Mouse (Mus musculus): ENCODE results near the gene Il23r. TPM values are rescaled to one million over a fixed set of nuclear protein-coding genes. Genes with fewer than 3 reads are reported as not detected.
A peak's percentile ranks its signal among the peaks of the same experiment; 100 is the strongest.

Gene Il23r
- polyA plus RNA-seq (2014; fragmentation: Nextera tagmentation; extraction: Ambion mirVana) = not detected in 2 replicates

DNA sequence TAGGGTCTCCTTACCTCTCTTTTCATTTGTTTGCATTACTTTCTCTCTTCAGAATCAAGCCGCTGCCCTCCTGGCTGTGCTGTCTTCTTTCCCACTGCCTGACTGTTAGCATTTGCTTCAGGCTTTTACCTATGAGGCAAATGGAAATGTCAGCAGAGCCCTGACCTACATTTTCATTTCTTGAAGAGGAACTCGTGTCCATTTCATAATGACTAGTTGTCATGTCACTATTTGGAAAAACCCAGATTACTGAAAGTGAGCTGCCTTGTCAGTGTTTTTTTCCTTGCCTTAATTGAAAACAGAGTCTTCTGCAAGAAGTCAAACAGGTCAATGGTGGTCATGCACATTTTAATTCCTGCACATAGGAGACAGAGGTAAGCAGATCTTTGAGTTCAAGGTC is at the start of gene Il23r:
Il23r (minus strand) TSS at position 101 of the 400 bp plus-strand sequence.
- WGBS = 74% methylated on average over 2 of the region's 2 CpGs
- H3K4me3 ChIP-seq (ENCODE audit: low read depth, low read length) = no peak within 1 kb of the TSS

DNA sequence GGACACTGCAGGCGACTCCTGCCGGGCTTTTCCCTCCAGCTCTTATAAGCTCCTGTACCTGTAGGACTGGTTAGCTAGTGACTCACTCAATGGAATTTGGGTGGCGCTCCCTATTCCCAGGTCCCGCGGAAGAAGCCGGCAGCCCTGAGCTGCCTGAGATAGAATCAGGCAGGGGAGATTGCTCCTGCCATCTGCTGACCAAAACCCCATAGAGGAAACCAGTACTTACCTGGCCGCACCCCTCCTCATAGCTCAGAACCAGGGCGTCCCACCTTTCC is 44.1 kb upstream of the Il23r start, which contains the start of gene Tacstd2:
Tacstd2 (minus strand) TSS at position 20 of the 278 bp plus-strand sequence.
- no peak within 1 kb of the TSS for H3K27ac ChIP-seq (ENCODE audit: low read depth, low read length)
- WGBS = 4% methylated on average over 8 of the region's 8 CpGs
- ATAC-seq (replicated peaks; ENCODE audit: low FRiP score) = no peak

More for the DNA sequence above, at the start of gene Il23r:
- no peak within 1 kb of the TSS for H3K4me2 ChIP-seq
- no peak within 1 kb of the TSS for H3K9ac ChIP-seq (ENCODE audit: low read depth, low read length)
- no peak for DNase-seq (ENCODE audit: low spot score)
- no peak within 1 kb of the TSS for H3K27ac ChIP-seq (ENCODE audit: low read depth, low read length)
- no peak for ATAC-seq (replicated peaks; ENCODE audit: low FRiP score)
- H3K9me3 ChIP-seq (ENCODE audit: control insufficient read depth, low read length) = no peaks in the 10 kb centered on the region
- H3K4me1 ChIP-seq (replicated peaks; ENCODE audit: control insufficient read depth, insufficient read depth, low read length) = no peaks in the 10 kb centered on the region
- H3K36me3 ChIP-seq (ENCODE audit: control insufficient read depth, insufficient read depth, low read length) = no peaks in the 10 kb centered on the region
- no peaks in the 10 kb centered on the region for H3K27me3 ChIP-seq (replicated peaks; ENCODE audit: control insufficient read depth, insufficient read depth, low read length)

DNA sequence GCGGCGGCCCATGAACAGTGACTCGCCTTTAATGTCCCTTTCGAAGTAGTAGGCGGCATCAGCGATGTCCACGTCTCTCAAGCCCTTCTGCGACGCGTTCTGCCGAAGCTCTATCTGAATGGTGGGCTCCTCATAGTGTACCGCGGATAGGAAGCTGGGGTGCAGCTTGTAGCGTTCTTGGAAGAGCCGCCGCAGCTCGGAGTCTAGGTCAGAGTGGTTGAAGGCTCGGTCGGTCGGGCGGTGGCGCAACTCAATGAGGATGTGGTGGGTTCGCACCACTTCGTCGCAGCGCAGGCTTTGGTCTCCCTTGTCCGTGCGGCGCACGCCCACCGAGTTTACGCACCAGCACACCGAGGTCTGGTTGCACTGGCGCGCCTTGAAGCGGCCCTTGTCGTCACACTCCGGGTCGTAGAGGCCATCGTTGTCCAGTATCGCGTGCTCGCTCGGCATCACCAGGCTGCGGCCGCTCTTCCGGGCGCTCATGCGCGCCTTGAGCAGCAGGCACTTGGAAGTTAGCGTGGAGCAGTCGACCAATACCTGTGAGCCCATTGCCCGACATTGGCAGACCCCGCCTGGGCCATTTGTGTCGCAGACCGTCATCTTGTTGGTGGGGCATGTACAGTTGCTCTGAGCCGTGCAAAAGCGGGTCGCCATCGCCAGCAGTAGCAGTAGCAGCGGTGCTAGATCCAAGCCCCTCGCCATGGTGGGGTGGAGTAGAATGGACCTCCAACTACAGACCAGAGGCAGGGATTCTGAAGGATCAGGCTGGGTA is 43.5 kb upstream of the Il23r start:
- no peak overlapping the region for H3K9ac ChIP-seq (ENCODE audit: low read depth, low read length)
- H3K4me3 ChIP-seq (ENCODE audit: low read depth, low read length) = peak overlapping the region; percentile 41
- no peak overlapping the region for H3K27ac ChIP-seq (ENCODE audit: low read depth, low read length)
- peaks cover 51% of the 10 kb centered on the region for H3K27me3 ChIP-seq (replicated peaks; ENCODE audit: control insufficient read depth, insufficient read depth, low read length)
- no peaks in the 10 kb centered on the region for H3K36me3 ChIP-seq (ENCODE audit: control insufficient read depth, insufficient read depth, low read length)
- WGBS = 2% methylated on average over 62 of the region's 62 CpGs
- no peak for DNase-seq (ENCODE audit: low spot score)
- H3K4me2 ChIP-seq = peak overlapping the region; percentile 64
- H3K9me3 ChIP-seq (ENCODE audit: control insufficient read depth, low read length) = no peaks in the 10 kb centered on the region
- 0 out of 2 replicates have a peak, but pooled peaks cover 3% of the 10 kb centered on the region for H3K4me1 ChIP-seq (replicated peaks; ENCODE audit: control insufficient read depth, insufficient read depth, low read length)
- ATAC-seq (replicated peaks; ENCODE audit: low FRiP score) = peak; percentile 44

More for the DNA sequence above, 44.1 kb upstream of the Il23r start, which contains the start of gene Tacstd2:
- no peaks in the 10 kb centered on the region for H3K36me3 ChIP-seq (ENCODE audit: control insufficient read depth, insufficient read depth, low read length)
- peaks cover 51% of the 10 kb centered on the region for H3K27me3 ChIP-seq (replicated peaks; ENCODE audit: control insufficient read depth, insufficient read depth, low read length)
- DNase-seq (ENCODE audit: low spot score) = no peak
- H3K4me3 ChIP-seq (ENCODE audit: low read depth, low read length) = peak within 1 kb of the TSS; percentile 41
- H3K9ac ChIP-seq (ENCODE audit: low read depth, low read length) = no peak within 1 kb of the TSS
- 0 out of 2 replicates have a peak, but pooled peaks cover 3% of the 10 kb centered on the region for H3K4me1 ChIP-seq (replicated peaks; ENCODE audit: control insufficient read depth, insufficient read depth, low read length)
- peak within 1 kb of the TSS; percentile 64 for H3K4me2 ChIP-seq
- H3K9me3 ChIP-seq (ENCODE audit: control insufficient read depth, low read length) = no peaks in the 10 kb centered on the region

DNA sequence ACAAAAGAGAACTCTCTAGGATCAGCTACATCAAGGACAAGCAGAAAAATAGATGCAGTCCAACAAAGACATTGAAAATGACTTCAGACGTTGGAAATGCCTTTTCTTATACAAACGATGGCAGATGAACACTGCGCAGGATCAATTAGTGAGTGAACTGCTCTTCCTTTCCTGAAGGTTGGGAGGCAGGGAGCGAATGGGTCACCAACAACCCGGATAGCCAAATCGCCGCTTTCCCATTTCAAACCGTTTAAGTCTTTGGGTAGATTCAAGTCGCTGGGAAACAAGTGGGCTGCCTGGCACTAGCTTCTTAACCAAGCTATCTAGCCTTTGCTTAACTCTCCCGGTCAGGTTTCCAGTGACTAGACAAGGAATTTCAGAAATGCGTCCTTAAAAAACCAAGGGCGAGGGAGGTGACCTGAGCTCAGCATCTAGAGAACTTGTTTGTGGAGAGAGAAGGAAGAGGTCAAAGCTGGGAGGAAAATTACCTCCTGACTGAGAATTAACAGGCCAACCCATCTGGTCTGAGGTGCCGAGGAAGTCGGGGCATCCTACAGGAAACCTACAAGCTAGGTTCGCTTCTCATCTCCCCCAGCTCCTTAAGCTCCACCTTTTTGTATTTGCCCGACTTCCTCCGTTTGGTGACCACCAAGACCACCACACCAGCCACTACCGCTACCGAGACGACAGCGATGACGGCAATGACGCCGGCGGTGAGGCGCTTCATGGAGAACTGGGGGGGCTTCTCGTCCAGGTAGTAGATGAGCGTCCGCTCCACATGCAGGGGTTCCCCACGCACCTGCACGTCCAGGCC is 42.7 kb upstream of the Il23r start:
- no peaks in the 10 kb centered on the region for H3K36me3 ChIP-seq (ENCODE audit: control insufficient read depth, insufficient read depth, low read length)
- H3K27ac ChIP-seq (ENCODE audit: low read depth, low read length) = no peak overlapping the region
- H3K4me3 ChIP-seq (ENCODE audit: low read depth, low read length) = peak overlapping the region; percentile 41
- no peak overlapping the region for H3K9ac ChIP-seq (ENCODE audit: low read depth, low read length)
- no peaks in the 10 kb centered on the region for H3K9me3 ChIP-seq (ENCODE audit: control insufficient read depth, low read length)
- H3K4me1 ChIP-seq (replicated peaks; ENCODE audit: control insufficient read depth, insufficient read depth, low read length) = 0 out of 2 replicates have a peak, but pooled peaks cover 3% of the 10 kb centered on the region
- ATAC-seq (replicated peaks; ENCODE audit: low FRiP score) (no peak), DNase-seq (ENCODE audit: low spot score) (no peak)
- peaks cover 51% of the 10 kb centered on the region for H3K27me3 ChIP-seq (replicated peaks; ENCODE audit: control insufficient read depth, insufficient read depth, low read length)
- peak overlapping the region; percentile 64 for H3K4me2 ChIP-seq
- WGBS = 8% methylated on average over 31 of the region's 31 CpGs

DNA sequence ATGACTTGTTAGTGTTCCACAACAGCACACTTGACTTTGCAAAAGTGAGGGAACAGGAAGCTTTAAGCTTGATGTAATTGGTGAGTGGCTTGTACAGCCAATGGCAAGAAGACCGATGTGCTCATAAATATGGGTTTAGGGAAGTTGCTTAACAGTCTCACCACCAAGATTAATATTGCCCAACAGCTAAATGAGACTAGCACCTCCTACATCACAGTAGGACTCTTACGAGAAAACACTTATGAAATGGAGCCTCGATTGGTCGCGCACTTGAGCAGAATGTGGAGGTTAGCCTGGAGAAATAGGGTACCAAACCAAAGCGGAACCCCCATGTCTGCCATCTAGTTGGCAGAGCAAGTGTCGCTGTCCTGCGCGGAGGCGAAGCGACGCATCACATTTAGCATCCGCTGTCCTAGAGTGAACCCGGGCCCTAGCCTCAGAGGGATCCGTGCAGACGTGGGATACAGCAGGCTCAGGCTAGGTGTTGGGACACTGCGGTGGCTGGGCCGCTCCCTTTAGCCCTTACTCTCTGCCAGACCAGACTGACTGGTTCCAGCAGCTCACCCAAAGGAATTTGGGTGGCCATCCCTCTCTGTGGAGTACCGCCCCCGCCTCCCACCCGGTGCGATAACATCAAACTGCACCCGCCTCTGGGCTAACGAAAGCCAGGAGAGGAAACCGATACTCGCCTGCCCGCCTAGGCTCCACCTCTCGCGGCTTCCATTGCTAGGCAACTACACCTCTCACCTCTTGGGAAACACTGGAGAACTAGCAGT is 41.2 kb upstream of the Il23r start:
- Histone ChIP-seq H3K9me3 (ENCODE audit: control insufficient read depth, low read length) (no peaks in the 10 kb centered on the region), H3K4me2 (peak overlapping the region; percentile 52), H3K27ac (ENCODE audit: low read depth, low read length) (no peak overlapping the region), H3K27me3 (replicated peaks; ENCODE audit: control insufficient read depth, insufficient read depth, low read length) (peaks cover 51% of the 10 kb centered on the region), H3K4me1 (replicated peaks; ENCODE audit: control insufficient read depth, insufficient read depth, low read length) (0 out of 2 replicates have a peak, but pooled peaks cover 3% of the 10 kb centered on the region), H3K9ac (ENCODE audit: low read depth, low read length) (no peak overlapping the region), H3K4me3 (ENCODE audit: low read depth, low read length) (peak overlapping the region; percentile 19; the same call in 1 of the 2 replicates), H3K36me3 (ENCODE audit: control insufficient read depth, insufficient read depth, low read length) (no peaks in the 10 kb centered on the region)
- ATAC-seq (replicated peaks; ENCODE audit: low FRiP score) (peak; percentile 61), DNase-seq (ENCODE audit: low spot score) (peak; percentile 41)
- WGBS = 7% methylated on average over 29 of the region's 29 CpGs

DNA sequence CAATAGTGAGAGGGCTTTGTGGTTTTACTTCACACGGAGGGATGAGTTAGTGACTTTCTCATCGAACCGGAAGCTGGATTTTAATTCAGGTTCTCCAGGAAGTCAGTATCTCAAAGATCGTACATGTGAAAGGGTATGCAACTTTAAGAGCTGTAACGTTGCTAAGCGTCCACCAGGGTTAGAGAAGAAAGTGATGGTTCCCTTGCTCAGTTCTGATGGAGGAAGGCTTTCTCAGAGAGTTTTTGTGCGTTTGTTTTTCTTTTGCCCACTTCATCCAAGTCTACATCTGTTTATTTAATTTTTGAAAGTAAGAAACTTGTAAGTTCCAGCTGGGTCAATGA is 40.1 kb upstream of the Il23r start:
- 0 out of 2 replicates have a peak, but pooled peaks cover 3% of the 10 kb centered on the region for H3K4me1 ChIP-seq (replicated peaks; ENCODE audit: control insufficient read depth, insufficient read depth, low read length)
- DNase-seq (ENCODE audit: low spot score) (no peak), ATAC-seq (replicated peaks; ENCODE audit: low FRiP score) (no peak)
- H3K4me2 ChIP-seq = no peak overlapping the region
- 50% methylated on average over 7 of the region's 7 CpGs for WGBS
- no peak overlapping the region for H3K9ac ChIP-seq (ENCODE audit: low read depth, low read length)
- no peaks in the 10 kb centered on the region for H3K9me3 ChIP-seq (ENCODE audit: control insufficient read depth, low read length)
- H3K27me3 ChIP-seq (replicated peaks; ENCODE audit: control insufficient read depth, insufficient read depth, low read length) = peaks cover 47% of the 10 kb centered on the region
- H3K36me3 ChIP-seq (ENCODE audit: control insufficient read depth, insufficient read depth, low read length) = no peaks in the 10 kb centered on the region
- no peak overlapping the region for H3K4me3 ChIP-seq (ENCODE audit: low read depth, low read length)
- H3K27ac ChIP-seq (ENCODE audit: low read depth, low read length) = no peak overlapping the region

DNA sequence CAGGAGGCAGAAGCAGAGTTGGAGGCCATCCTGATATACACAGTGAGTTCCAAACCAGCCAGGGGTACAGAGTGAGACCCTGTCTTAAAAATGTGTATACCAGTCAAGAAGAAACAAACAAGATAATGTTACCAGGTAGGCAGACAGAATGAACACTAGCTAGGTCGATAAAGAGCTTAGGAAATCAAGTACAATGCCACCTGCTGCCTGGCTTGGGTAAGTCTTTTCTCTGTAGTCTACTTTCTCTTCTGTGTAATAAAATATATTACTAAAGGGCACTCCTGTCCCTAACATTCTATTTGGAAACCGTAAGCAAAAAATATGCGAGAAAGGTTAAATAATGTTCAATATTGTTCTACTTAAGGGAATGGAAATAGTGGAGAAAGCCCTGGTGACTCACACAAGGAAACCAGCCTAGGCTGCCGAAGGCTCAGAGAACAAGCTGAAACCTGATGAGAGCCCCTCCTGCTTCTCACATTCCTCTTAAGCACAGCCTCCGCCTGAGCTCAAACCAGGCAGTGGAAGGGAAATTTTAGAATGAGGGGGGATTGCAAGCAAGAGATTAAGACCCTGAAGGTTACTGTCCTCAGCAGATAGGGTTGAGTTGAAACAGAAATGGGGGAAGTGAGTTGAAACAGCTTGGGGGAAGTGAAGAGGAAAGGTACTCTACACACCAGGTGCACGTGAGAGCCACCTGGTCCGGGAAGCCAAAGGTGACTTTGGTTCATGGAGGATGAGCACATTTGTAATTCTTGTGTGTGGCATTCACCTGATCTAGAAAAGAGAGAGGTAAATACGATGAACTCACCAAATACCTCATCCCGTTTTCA is 39.6 kb upstream of the Il23r start:
- no peaks in the 10 kb centered on the region for H3K36me3 ChIP-seq (ENCODE audit: control insufficient read depth, insufficient read depth, low read length)
- no peak for DNase-seq (ENCODE audit: low spot score)
- H3K27ac ChIP-seq (ENCODE audit: low read depth, low read length) = no peak overlapping the region
- 0 out of 2 replicates have a peak, but pooled peaks cover 3% of the 10 kb centered on the region for H3K4me1 ChIP-seq (replicated peaks; ENCODE audit: control insufficient read depth, insufficient read depth, low read length)
- WGBS = 49% methylated on average over 9 of the region's 9 CpGs
- no peaks in the 10 kb centered on the region for H3K9me3 ChIP-seq (ENCODE audit: control insufficient read depth, low read length)
- H3K4me3 ChIP-seq (ENCODE audit: low read depth, low read length) = no peak overlapping the region
- H3K9ac ChIP-seq (ENCODE audit: low read depth, low read length) = no peak overlapping the region
- H3K27me3 ChIP-seq (replicated peaks; ENCODE audit: control insufficient read depth, insufficient read depth, low read length) = peaks cover 42% of the 10 kb centered on the region
- H3K4me2 ChIP-seq = no peak overlapping the region
- ATAC-seq (replicated peaks; ENCODE audit: low FRiP score) = no peak

DNA sequence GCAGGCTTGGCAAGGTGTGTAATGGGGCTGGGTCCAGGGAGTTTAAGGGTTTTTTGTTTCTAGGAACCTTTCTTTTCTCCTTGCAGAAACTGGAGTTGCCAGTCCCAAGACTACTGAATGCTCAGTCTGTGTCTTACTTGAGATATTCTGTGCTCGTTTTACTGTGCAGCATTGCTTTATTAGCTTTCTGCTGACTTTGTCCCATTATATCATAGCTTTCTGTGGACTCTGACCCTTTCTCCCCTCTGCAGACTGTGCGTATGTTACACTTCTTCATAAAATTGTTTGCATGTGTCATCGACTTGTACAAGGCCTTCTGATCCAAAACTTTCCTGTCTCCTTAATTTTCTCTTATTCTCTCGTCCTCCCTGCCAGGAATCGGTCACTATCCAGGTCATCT is 34.7 kb upstream of the Il23r start:
- Histone ChIP-seq H3K4me3 (ENCODE audit: low read depth, low read length) (no peak overlapping the region), H3K9me3 (ENCODE audit: control insufficient read depth, low read length) (no peaks in the 10 kb centered on the region), H3K27me3 (replicated peaks; ENCODE audit: control insufficient read depth, insufficient read depth, low read length) (no peaks in the 10 kb centered on the region), H3K36me3 (ENCODE audit: control insufficient read depth, insufficient read depth, low read length) (no peaks in the 10 kb centered on the region), H3K9ac (ENCODE audit: low read depth, low read length) (no peak overlapping the region), H3K27ac (ENCODE audit: low read depth, low read length) (no peak overlapping the region), H3K4me1 (replicated peaks; ENCODE audit: control insufficient read depth, insufficient read depth, low read length) (no peaks in the 10 kb centered on the region), H3K4me2 (no peak overlapping the region)
- no peak for ATAC-seq (replicated peaks; ENCODE audit: low FRiP score)
- WGBS = 77% methylated on average over 5 of the region's 5 CpGs
- DNase-seq (ENCODE audit: low spot score) = no peak
